Mouse (Mus musculus): ENCODE data around the gene Bard1. TPM values are rescaled to one million over a fixed set of nuclear protein-coding genes. Genes with fewer than 3 reads are reported as not detected.

The Bard1 gene
- polyA plus RNA-seq, 2 experiments = 2.6 to 7.1 TPM

DNA sequence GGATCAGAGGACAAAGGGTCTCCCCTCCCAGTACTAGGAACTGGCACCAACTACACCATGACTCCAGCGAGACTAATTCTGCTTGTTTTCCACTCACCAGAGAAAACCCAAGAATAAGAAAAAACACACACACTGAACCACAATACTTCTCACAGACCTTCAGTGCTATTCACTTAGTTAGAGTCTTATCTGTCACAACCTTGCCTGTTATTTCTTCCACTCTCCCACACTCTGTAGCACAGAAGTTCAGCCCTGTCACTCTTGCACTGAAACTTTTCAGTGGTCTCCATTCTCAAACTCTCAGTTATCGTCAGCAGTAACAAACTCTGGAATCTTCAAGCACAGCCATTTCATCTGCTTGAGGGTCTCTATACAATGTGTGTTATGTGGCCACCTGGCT lies 50.2 kb downstream of the Bard1 start:
- Histone ChIP-seq H3K4me3 (ENCODE audit: insufficient read depth in 1 of 2, low read depth in 2 of 2, low read length in 2 of 2) (no peak overlapping the region), H3K4me1 (replicated peaks; ENCODE audit: control insufficient read depth in 2 of 2, insufficient read depth in 2 of 2, low read length in 1 of 2) (0 out of 4 replicates have a peak, but pooled peaks cover 0 to 7% of the 10 kb centered on the region in 2 experiments), H3K27me3 (ENCODE audit: control insufficient read depth, insufficient read depth, low read length) (no peaks in the 10 kb centered on the region), H3K9me3 (ENCODE audit: control insufficient read depth, low read length) (no peaks in the 10 kb centered on the region), H3K4me2 (ENCODE audit: low read depth) (no peak overlapping the region), H3K27ac (no peak overlapping the region), H3K9ac (replicated peaks) (no peak overlapping the region), H3K36me3 (replicated peaks; ENCODE audit: control insufficient read depth, insufficient read depth, low read depth) (peaks cover 14% of the 10 kb centered on the region)
- TF ChIP-seq CTCF (IDR thresholded peaks at IDR 0.05; ENCODE audit: low read depth) (no peak), EP300 (IDR thresholded peaks at IDR 0.05; ENCODE audit: low read depth) (no peak)
- DNase-seq (ENCODE audit: low read depth in 3 of 3, low spot score in 3 of 3) (no peak), ATAC-seq (ENCODE audit: insufficient read depth) (peak; percentile 58; the same call in 1 of the 2 replicates)
- 47% methylated on average over 2 of the region's 2 CpGs for WGBS (ENCODE audit: insufficient replicate concordance)

GRCm38 (mm10) chr1:71052252-71052651 lies 50.7 kb downstream of the Bard1 start:
- Histone ChIP-seq H3K4me3 (ENCODE audit: insufficient read depth in 1 of 2, low read depth in 2 of 2, low read length in 2 of 2) (no peak overlapping the region), H3K27me3 (ENCODE audit: control insufficient read depth, insufficient read depth, low read length) (no peaks in the 10 kb centered on the region), H3K9ac (replicated peaks) (no peak overlapping the region), H3K27ac (no peak overlapping the region), H3K36me3 (replicated peaks; ENCODE audit: control insufficient read depth, insufficient read depth, low read depth) (peaks cover 17% of the 10 kb centered on the region), H3K4me1 (replicated peaks; ENCODE audit: control insufficient read depth in 2 of 2, insufficient read depth in 2 of 2, low read length in 1 of 2) (0 out of 4 replicates have a peak, but pooled peaks cover 0 to 7% of the 10 kb centered on the region in 2 experiments), H3K4me2 (ENCODE audit: low read depth) (no peak overlapping the region), H3K9me3 (ENCODE audit: control insufficient read depth, low read length) (no peaks in the 10 kb centered on the region)
- no peak for DNase-seq (ENCODE audit: low read depth in 3 of 3, low spot score in 3 of 3)
- WGBS (ENCODE audit: insufficient replicate concordance) = 35% methylated on average over 3 of the region's 3 CpGs
- TF ChIP-seq CTCF (IDR thresholded peaks at IDR 0.05; ENCODE audit: low read depth) = no peak
- TF ChIP-seq EP300 (IDR thresholded peaks at IDR 0.05; ENCODE audit: low read depth) = no peak
- peak; percentile 62 for ATAC-seq (ENCODE audit: insufficient read depth)

- Histone ChIP-seq H3K4me2 (ENCODE audit: low read depth) (no peak overlapping the region), H3K27me3 (ENCODE audit: control insufficient read depth, insufficient read depth, low read length) (no peaks in the 10 kb centered on the region), H3K36me3 (replicated peaks; ENCODE audit: control insufficient read depth, insufficient read depth, low read depth) (peaks cover 7% of the 10 kb centered on the region), H3K4me1 (replicated peaks; ENCODE audit: control insufficient read depth in 2 of 2, insufficient read depth in 2 of 2, low read length in 1 of 2) (peaks cover 0 to 2% of the 10 kb centered on the region in 2 experiments; a peak in 1 of 4 replicates), H3K27ac (no peak overlapping the region), H3K9me3 (ENCODE audit: control insufficient read depth, low read length) (no peaks in the 10 kb centered on the region), H3K9ac (replicated peaks) (no peak overlapping the region), H3K4me3 (ENCODE audit: insufficient read depth in 1 of 2, low read depth in 2 of 2, low read length in 2 of 2) (no peak overlapping the region)
- WGBS (ENCODE audit: insufficient replicate concordance) = 30% methylated on average over 2 of the region's 2 CpGs
- DNase-seq (ENCODE audit: low read depth in 3 of 3, low spot score in 3 of 3) (no peak), ATAC-seq (ENCODE audit: insufficient read depth) (no peak)
- TF ChIP-seq CTCF (IDR thresholded peaks at IDR 0.05; ENCODE audit: low read depth) = no peak
- TF ChIP-seq EP300 (IDR thresholded peaks at IDR 0.05; ENCODE audit: low read depth) = no peak; the same call in 1 of the 2 replicates
Measured at GRCm38 (mm10) chr1:71045141-71045540, 57.8 kb downstream of the Bard1 start.

GRCm38 (mm10) chr1:71043951-71044350 lies 59.0 kb downstream of the Bard1 start:
- Histone ChIP-seq H3K36me3 (replicated peaks; ENCODE audit: control insufficient read depth, insufficient read depth, low read depth) (peaks cover 7% of the 10 kb centered on the region), H3K4me2 (ENCODE audit: low read depth) (no peak overlapping the region), H3K27ac (no peak overlapping the region), H3K9ac (replicated peaks) (no peak overlapping the region), H3K4me1 (replicated peaks; ENCODE audit: control insufficient read depth in 2 of 2, insufficient read depth in 2 of 2, low read length in 1 of 2) (peaks cover 0 to 2% of the 10 kb centered on the region in 2 experiments; a peak in 1 of 4 replicates), H3K27me3 (ENCODE audit: control insufficient read depth, insufficient read depth, low read length) (no peaks in the 10 kb centered on the region), H3K9me3 (ENCODE audit: control insufficient read depth, low read length) (no peaks in the 10 kb centered on the region), H3K4me3 (ENCODE audit: insufficient read depth in 1 of 2, low read depth in 2 of 2, low read length in 2 of 2) (no peak overlapping the region)
- WGBS (ENCODE audit: insufficient replicate concordance) = 86% methylated on average over 3 of the region's 3 CpGs
- ATAC-seq (ENCODE audit: insufficient read depth) (no peak), DNase-seq (ENCODE audit: low read depth in 3 of 3, low spot score in 3 of 3) (no peak)
- TF ChIP-seq EP300 (IDR thresholded peaks at IDR 0.05; ENCODE audit: low read depth) (no peak), CTCF (IDR thresholded peaks at IDR 0.05; ENCODE audit: low read depth) (no peak)

- Histone ChIP-seq H3K4me3 (ENCODE audit: insufficient read depth in 1 of 2, low read depth in 2 of 2, low read length in 2 of 2) (no peak overlapping the region), H3K27ac (no peak overlapping the region), H3K4me1 (replicated peaks; ENCODE audit: control insufficient read depth in 2 of 2, insufficient read depth in 2 of 2, low read length in 1 of 2) (no peaks in the 10 kb centered on the region), H3K9ac (replicated peaks) (no peak overlapping the region), H3K36me3 (replicated peaks; ENCODE audit: control insufficient read depth, insufficient read depth, low read depth) (peaks cover 9% of the 10 kb centered on the region; the same call in 1 of the 2 replicates), H3K4me2 (ENCODE audit: low read depth) (no peak overlapping the region), H3K27me3 (ENCODE audit: control insufficient read depth, insufficient read depth, low read length) (no peaks in the 10 kb centered on the region), H3K9me3 (ENCODE audit: control insufficient read depth, low read length) (no peaks in the 10 kb centered on the region)
- WGBS (ENCODE audit: insufficient replicate concordance) = 66% methylated on average over 7 of the region's 7 CpGs
- ATAC-seq (ENCODE audit: insufficient read depth) = peak; percentile 58
- peak in 1 of 3 experiments; percentile 9 for DNase-seq (ENCODE audit: low read depth in 3 of 3, low spot score in 3 of 3)
- TF ChIP-seq EP300 (IDR thresholded peaks at IDR 0.05; ENCODE audit: low read depth) = no peak
- TF ChIP-seq CTCF (IDR thresholded peaks at IDR 0.05; ENCODE audit: low read depth) = peak; percentile 80
Measured at GRCm38 (mm10) chr1:71036999-71037398, 65.9 kb downstream of the Bard1 start.

Data from liver, embryonic 14.5 days (tissue).